Mouse (Mus musculus): ENCODE results near the gene Psmg4.

Gene Psmg4

GRCm38 (mm10) chr13:34162491-34163303 lies at the start of gene Psmg4:
TSS of gene Psmg4 (plus strand) at chr13:34162964.
- peak; percentile 95 for DNase-seq

- no peak for DNase-seq
Observed at GRCm38 (mm10) chr13:34113086-34113485, 49.7 kb upstream of the Psmg4 start.

GRCm38 (mm10) chr13:34114654-34115053 lies 48.1 kb upstream of the Psmg4 start:
- no peak for DNase-seq

- DNase-seq = peak; percentile 22
Observed at GRCm38 (mm10) chr13:34116508-34116907, 46.3 kb upstream of the Psmg4 start.

GRCm38 (mm10) chr13:34118816-34119215 lies 43.9 kb upstream of the Psmg4 start:
- DNase-seq = peak; percentile 60

GRCm38 (mm10) chr13:34119406-34119805 lies 43.4 kb upstream of the Psmg4 start:
- DNase-seq = no peak

- DNase-seq = no peak
Observed at GRCm38 (mm10) chr13:34120536-34120935, 42.2 kb upstream of the Psmg4 start.

GRCm38 (mm10) chr13:34125711-34126110 lies 37.1 kb upstream of the Psmg4 start:
- DNase-seq = no peak

- DNase-seq = no peak
Observed at GRCm38 (mm10) chr13:34128276-34129114, 34.3 kb upstream of the Psmg4 start.

GRCm38 (mm10) chr13:34129485-34130225 lies 33.1 kb upstream of the Psmg4 start:
- DNase-seq = peak; percentile 44

- DNase-seq = peak; percentile 69
Observed at GRCm38 (mm10) chr13:34130226-34130731, 32.5 kb upstream of the Psmg4 start, which contains the start of gene Tubb2b. TSS of gene Tubb2b (minus strand) at chr13:34130466.

GRCm38 (mm10) chr13:34131011-34131707 lies 31.6 kb upstream of the Psmg4 start:
- DNase-seq = peak; percentile 53

GRCm38 (mm10) chr13:34131708-34132060 lies 31.1 kb upstream of the Psmg4 start:
- peak; percentile 29 for DNase-seq

GRCm38 (mm10) chr13:34132299-34132698 lies 30.5 kb upstream of the Psmg4 start:
- DNase-seq = no peak

GRCm38 (mm10) chr13:34132875-34133274 lies 29.9 kb upstream of the Psmg4 start:
- no peak for DNase-seq

- DNase-seq = no peak
Observed at GRCm38 (mm10) chr13:34133326-34134071, 29.3 kb upstream of the Psmg4 start.

GRCm38 (mm10) chr13:34134276-34134675 lies 28.5 kb upstream of the Psmg4 start:
- DNase-seq = no peak

- no peak for DNase-seq
Observed at GRCm38 (mm10) chr13:34136605-34137004, 26.2 kb upstream of the Psmg4 start.

GRCm38 (mm10) chr13:34143389-34143788 lies 19.4 kb upstream of the Psmg4 start:
- no peak for DNase-seq

GRCm38 (mm10) chr13:34146916-34147315 lies 15.8 kb upstream of the Psmg4 start:
- DNase-seq = no peak

- no peak for DNase-seq
Observed at GRCm38 (mm10) chr13:34148181-34148580, 14.6 kb upstream of the Psmg4 start.
